Mouse (Mus musculus) heart, postnatal 0 days (tissue): ENCODE data around the gene Cgref1.

ENCODE experiments used
- CTCF ChIP-seq: IDR thresholded peaks from 2 replicates; pipeline ENCODE4 v1.5.1; 2016; ENCODE audit warnings: antibody characterized with exemption, control low read depth, low read depth
- EP300 ChIP-seq: IDR thresholded peaks from 2 replicates; pipeline ENCODE4 v1.6.1; 2016; ENCODE audit warnings: antibody characterized with exemption, low read depth

- TF ChIP-seq CTCF (no peak), EP300 (no peak)
These were observed 48.7 kb upstream of the Cgref1 start for GRCm38 (mm10) chr5:30994074-30994473.
